Mouse (Mus musculus) embryo, embryonic 10.5 days (tissue): ENCODE measurements around the gene Smu1.
A peak's percentile ranks its signal among the peaks of the same experiment; 100 is the strongest.
"Not testable (repeated sequence)": the region's sequence is repeated elsewhere in the genome, so short reads cannot be mapped to it uniquely, and the experiment has no call there.

Source experiments
- DNase-seq: peaks from one replicate; pipeline ENCODE4 v3.0.0-alpha.2; 2015; ENCODE audit warnings: low spot score

The Smu1 gene

GRCm38 (mm10) chr4:40757780-40758420, at the start of gene Smu1:
Gene Smu1 (minus strand): TSS chr4:40757923.
- peak; percentile 97 for DNase-seq

GRCm38 (mm10) chr4:40807382-40807781, 49.7 kb upstream of the Smu1 start:
- DNase-seq = no peak

GRCm38 (mm10) chr4:40805401-40805800, 47.7 kb upstream of the Smu1 start:
- no peak for DNase-seq

- DNase-seq = no peak
Measured at GRCm38 (mm10) chr4:40802787-40803186, 45.1 kb upstream of the Smu1 start.

- no peak for DNase-seq
Measured at GRCm38 (mm10) chr4:40801908-40802307, 44.2 kb upstream of the Smu1 start.

GRCm38 (mm10) chr4:40800873-40801272, 43.1 kb upstream of the Smu1 start:
- no peak for DNase-seq

GRCm38 (mm10) chr4:40798833-40799555, 41.3 kb upstream of the Smu1 start:
- DNase-seq = not testable (repeated sequence)

GRCm38 (mm10) chr4:40795761-40796160, 38.0 kb upstream of the Smu1 start:
- DNase-seq = no peak

GRCm38 (mm10) chr4:40794320-40794719, 36.6 kb upstream of the Smu1 start:
- DNase-seq = no peak

GRCm38 (mm10) chr4:40791176-40791575, 33.5 kb upstream of the Smu1 start:
- DNase-seq = no peak

GRCm38 (mm10) chr4:40786578-40786977, 28.9 kb upstream of the Smu1 start:
- DNase-seq = no peak

GRCm38 (mm10) chr4:40785620-40786166, 28.0 kb upstream of the Smu1 start:
- no peak for DNase-seq

GRCm38 (mm10) chr4:40784556-40785169, 26.9 kb upstream of the Smu1 start:
- DNase-seq = no peak

GRCm38 (mm10) chr4:40783049-40783448, 25.3 kb upstream of the Smu1 start:
- DNase-seq = no peak

GRCm38 (mm10) chr4:40781797-40782495, 24.2 kb upstream of the Smu1 start:
- peak; percentile 35 for DNase-seq

GRCm38 (mm10) chr4:40781143-40781542, 23.4 kb upstream of the Smu1 start:
- DNase-seq = no peak

- no peak for DNase-seq
Measured at GRCm38 (mm10) chr4:40778656-40779055, 20.9 kb upstream of the Smu1 start.

- DNase-seq = peak; percentile 32
Measured at GRCm38 (mm10) chr4:40777116-40777515, 19.4 kb upstream of the Smu1 start.

- no peak for DNase-seq
Measured at GRCm38 (mm10) chr4:40776416-40776815, 18.7 kb upstream of the Smu1 start.

GRCm38 (mm10) chr4:40774279-40775259, 16.8 kb upstream of the Smu1 start:
- DNase-seq = peak; percentile 92

GRCm38 (mm10) chr4:40759876-40760275, 2.2 kb upstream of the Smu1 start:
- no peak for DNase-seq
